Mouse (Mus musculus): ENCODE data around the gene Susd6. TPM values are rescaled to one million over a fixed set of nuclear protein-coding genes. Genes with fewer than 3 reads are reported as not detected.

Susd6 gene
- total RNA-seq, 2 experiments from 2014 or later = 72.2 to 76.1 TPM

DNA sequence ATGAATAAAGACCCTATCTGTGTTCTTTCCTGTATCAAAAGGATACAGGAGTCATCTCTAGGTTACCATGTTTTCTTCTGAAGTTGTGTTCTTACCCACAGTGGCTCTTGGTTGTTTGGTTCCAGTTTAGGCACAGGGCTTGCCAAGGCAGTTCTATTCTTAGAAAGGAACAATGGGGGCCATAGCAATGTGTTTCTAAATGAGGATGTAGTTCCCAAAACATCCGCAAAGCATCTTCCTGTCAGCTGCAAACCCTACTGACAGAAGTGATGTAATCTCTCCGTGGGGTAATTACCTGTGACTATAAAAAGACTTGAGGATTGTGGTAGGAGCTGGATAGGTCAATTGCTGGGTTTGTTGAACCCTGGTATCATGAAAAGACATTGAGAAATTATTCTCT lies 43.2 kb downstream of the Susd6 start:
- intact Hi-C loops (cut with DNase I) = no loop called here

DNA sequence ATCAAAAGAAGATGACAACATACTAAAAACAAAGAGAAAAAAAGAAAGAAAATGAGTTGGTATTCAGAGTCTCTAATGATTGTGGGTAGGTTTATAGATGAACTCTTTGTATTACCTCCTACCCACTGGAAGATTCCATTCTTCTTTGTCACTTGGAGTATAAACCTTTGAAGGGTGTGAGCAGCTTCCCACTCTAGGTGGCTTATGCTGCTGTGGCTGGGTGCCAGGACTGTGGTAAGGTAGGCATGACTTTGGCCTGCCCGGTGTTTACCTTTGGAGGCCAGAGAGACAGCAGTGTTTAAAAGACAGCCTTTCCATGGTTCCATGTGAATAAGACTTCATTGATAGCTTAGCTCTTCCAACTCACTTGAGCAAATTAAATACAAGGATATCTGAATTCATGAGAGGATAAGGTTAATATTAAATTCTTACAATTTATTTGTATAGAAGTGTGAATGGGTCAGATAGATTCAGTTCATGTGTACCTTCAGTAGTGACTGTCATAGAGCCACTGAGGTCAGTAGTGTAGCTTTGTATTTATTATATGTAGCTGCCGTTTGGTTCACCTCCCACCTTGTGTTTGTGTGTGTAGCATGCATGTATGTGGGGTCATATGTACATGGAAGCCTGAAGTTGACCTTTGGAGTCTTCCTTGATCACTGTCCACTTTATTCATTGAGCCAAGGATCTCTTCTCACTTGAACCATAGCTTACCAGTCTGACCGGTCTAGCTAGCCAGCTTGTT lies 44.0 kb downstream of the Susd6 start:
- DNase-seq = no peak

More for the DNA sequence above, 43.2 kb downstream of the Susd6 start:
- peak in 1 of 2 experiments; percentile 48 for DNase-seq

GRCm38 (mm10) chr12:80834901-80835570 lies 44.7 kb downstream of the Susd6 start:
- intact Hi-C loops (cut with DNase I) = loop anchor here (2.0 kb wide), 1 partner anchor 30 kb away; no protein-coding TSS in a partner anchor
- DNase-seq = no peak

More for the DNA sequence above, 44.0 kb downstream of the Susd6 start:
- intact Hi-C loops (cut with DNase I) = loop anchor here (2.0 kb wide), 1 partner anchor 30 kb away; no protein-coding TSS in a partner anchor

- no peak for DNase-seq
- intact Hi-C loops (cut with DNase I) = no loop called here
Measured at GRCm38 (mm10) chr12:80837614-80838013, 47.3 kb downstream of the Susd6 start.

DNA sequence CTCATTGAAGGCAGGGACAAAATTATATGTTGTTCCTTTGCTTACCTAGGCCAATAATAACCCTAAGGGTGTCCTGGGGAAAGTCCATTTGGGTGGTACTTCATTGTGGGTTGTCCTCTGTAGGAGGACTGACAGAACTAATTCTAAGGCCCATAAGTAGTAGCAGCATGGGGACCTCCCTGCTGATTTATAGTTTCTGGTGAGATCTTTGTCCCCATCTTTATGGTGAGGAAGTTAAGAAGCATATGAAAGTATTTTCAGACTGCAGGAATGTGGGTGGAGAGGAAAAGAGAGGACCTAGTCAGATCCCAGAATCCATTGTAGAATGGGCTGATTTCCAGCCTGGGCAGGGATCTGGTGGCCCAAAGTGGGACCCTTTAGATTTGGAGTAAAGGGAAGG lies 48.0 kb downstream of the Susd6 start:
- intact Hi-C loops (cut with DNase I) = no loop called here
- DNase-seq = no peak

DNA sequence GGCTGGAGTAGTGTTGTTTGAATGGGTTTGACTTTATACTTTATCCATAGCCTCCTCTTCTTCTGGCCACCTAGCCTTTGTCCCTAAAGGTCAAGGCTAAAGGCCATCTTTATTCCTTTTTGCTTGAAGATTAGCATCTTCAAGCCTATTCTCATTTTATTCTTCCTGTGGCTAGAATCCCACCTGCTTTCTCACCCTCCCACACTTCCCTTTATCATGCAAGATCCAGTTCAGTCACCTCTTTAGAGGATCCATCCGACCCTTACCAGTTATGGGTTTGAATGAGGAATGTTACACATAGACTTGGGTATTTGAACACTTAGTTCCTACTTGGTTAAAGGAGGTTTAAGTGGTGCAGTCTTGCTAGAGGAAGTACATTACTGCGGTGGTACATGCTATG lies 48.5 kb downstream of the Susd6 start:
- intact Hi-C loops (cut with DNase I) = no loop called here
- no peak for DNase-seq

DNA sequence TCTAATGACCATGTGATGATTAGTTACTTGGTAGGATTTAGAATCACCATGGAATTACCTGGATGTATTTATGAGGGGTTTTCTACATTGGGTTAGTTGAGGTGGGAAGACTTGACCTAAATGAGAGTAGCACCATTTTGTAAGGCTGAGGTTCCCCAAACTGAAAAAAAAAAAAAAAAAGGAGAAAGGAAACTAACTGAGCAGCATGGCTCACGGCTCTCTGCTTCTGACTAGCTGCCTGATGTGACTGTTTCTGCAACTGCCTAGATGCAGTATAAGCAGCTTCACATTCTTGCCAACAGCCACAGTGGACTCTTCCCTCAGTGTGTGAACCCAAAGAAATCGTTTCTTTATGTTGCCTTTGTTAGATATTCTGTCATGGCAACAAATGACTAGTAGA lies 49.3 kb downstream of the Susd6 start:
- no peak for DNase-seq
- intact Hi-C loops (cut with DNase I) = no loop called here

- no peak for DNase-seq
- intact Hi-C loops (cut with DNase I) = no loop called here
Measured at GRCm38 (mm10) chr12:80841618-80842017, 51.3 kb downstream of the Susd6 start.

DNA sequence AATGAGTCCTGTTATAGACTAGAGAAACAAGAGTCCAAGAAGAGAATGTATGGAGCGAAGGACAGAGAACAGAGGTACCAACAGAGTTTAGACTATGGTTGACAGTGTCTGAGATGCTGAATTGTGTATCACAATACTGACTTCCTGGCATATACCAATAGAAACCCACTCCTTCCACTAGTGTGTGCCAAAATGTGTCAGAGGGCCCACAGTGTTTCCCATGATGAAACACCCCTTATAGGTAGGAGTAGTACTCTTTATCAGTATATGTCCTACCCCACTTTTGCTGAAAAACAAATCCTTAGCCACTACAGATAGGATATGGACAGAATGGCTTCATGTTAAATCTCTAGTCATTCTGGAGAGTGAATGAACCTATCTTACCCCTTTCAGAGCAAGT lies 52.3 kb downstream of the Susd6 start:
- intact Hi-C loops (cut with DNase I) = no loop called here
- no peak for DNase-seq

- no peak for DNase-seq
- intact Hi-C loops (cut with DNase I) = no loop called here
Measured at GRCm38 (mm10) chr12:80843236-80843635, 52.9 kb downstream of the Susd6 start.

DNA sequence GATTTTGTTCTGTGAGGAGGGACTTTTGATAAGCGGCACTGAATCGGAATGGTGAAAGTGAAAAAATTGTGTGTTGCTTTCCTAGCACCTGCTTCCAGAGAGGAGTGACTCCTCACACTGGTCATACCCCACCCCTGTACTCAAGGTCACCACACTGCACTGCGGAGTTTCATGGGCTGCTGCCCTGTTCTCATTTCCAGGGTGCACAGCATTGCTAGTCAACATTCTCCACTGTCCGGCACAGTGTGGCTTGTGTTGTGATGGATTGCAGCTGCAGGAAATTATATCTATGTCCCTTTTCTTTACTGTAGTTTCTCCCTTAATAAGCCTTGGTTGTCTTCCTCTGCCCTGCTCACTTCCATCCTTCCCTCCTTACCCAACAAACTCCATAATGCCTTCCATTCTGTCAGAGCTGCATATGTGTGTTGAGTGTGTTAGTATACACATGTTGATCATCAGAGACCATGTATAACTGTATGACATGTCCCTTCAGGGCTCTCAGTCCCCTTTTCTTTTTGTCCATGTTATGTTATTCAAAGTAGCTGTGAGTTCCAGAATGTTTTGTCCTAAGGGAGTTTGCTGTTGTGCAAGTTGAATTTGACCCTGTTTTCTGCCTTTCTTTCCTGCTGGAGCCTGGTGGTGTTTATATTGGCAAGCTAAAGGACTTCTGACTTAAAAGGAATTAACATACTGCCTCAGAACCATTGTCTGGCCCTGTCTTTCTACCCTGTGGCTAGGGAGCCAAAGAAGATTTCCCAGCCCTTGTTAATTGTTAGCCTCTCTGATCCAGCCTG lies 53.5 kb downstream of the Susd6 start:
- intact Hi-C loops (cut with DNase I) = no loop called here
- DNase-seq = peak in 1 of 2 experiments; percentile 49

- intact Hi-C loops (cut with DNase I) = loop anchor here (2.0 kb wide), 1 partner anchor 19 kb away; no protein-coding TSS in a partner anchor
- no peak for DNase-seq
Measured at GRCm38 (mm10) chr12:80845901-80846300, 55.6 kb downstream of the Susd6 start.

- intact Hi-C loops (cut with DNase I) = loop anchor here (2.0 kb wide), 1 partner anchor 18 kb away; no protein-coding TSS in a partner anchor
- no peak for DNase-seq
Measured at GRCm38 (mm10) chr12:80846861-80847268, 56.6 kb downstream of the Susd6 start.

DNA sequence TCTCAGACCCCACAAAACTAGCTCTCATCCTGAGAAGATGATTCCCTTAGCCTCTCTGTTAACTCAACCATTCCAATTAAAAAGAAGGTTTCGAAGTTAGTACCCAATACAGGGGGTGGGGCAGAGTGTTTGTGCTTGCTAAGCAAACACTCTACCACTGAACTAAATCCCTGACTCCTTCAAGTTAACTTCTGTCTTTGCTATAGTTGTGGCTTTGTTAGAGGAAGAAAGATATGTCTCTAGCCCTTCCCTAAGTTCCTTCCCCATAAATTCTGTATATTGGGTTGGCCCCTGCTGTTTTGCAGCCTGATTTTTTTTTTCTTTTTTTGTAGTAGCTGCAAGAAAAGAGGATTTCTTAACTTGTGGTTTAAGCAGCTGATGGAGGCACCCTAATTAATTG lies 61.7 kb downstream of the Susd6 start:
- DNase-seq = no peak
- intact Hi-C loops (cut with DNase I) = loop anchor here (5.0 kb wide), 1 partner anchor 35 kb away; no protein-coding TSS in a partner anchor

DNA sequence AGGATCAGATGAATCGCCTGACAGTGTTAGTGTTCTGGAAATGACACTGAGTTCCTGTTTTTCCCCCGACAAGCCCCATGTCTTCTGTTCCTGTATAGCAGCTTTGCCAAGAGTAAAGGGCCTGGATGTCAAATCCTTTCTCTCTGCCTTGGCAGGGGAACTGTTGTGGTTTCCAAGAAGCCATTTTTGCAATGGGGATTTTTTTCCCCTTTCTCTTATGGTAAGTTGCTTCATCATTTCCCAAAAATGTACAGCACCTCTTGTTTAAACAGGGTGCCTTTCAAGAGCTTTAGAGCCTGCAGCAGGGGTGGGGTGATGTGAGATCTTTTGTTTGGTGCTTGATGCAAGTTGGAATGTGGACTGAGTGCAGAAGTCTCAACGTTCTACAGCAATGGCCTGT lies 63.4 kb downstream of the Susd6 start:
- intact Hi-C loops (cut with DNase I) = loop anchor here (5.0 kb wide), 1 partner anchor 34 kb away; no protein-coding TSS in a partner anchor
- no peak for DNase-seq

- DNase-seq = no peak
- intact Hi-C loops (cut with DNase I) = loop anchor here (5.0 kb wide), 1 partner anchor 33 kb away; no protein-coding TSS in a partner anchor
Measured at GRCm38 (mm10) chr12:80854671-80855070, 64.4 kb downstream of the Susd6 start.

DNA sequence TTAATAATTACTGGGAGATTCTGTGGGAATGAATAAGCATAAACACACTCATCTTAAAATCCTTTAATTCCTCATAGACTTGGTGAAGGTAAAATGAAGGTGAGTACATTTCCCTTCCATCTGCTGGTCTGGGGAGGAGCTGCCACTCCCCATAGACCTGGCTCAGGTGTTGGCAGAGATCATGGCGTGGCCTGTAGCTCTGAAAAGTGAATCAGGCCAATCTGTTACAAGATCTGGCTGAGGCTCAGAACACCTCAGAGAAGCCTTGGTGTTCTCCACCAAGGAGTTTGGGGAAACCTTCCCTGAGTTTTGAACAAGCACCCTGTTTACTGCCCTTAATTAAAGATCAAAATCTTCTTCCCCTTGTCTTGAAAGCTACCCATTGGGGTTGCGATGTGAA lies 64.8 kb downstream of the Susd6 start:
- intact Hi-C loops (cut with DNase I) = no loop called here
- DNase-seq = no peak

DNA sequence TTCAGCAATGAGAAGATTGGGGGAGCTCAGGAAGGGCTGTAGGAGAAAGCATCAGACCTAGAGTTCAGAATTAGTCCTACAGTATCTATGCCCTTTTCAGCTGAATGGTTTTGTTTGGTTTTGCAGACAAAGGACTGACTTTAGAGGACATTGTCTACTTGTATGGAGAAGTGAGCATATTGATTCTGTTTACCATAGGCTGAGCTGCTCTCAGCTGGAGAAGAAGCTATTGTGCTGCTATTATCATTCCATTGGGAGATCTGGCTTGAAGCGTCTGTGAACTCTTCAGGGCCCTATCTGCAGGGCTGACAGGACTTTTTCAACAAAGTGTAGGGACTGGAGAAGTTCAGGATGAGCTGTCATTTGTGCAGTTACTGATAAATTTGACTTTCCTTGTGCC lies 65.3 kb downstream of the Susd6 start:
- intact Hi-C loops (cut with DNase I) = no loop called here
- no peak for DNase-seq

- intact Hi-C loops (cut with DNase I) = no loop called here
- DNase-seq = no peak
Measured at GRCm38 (mm10) chr12:80857636-80858293, 67.5 kb downstream of the Susd6 start.

DNA sequence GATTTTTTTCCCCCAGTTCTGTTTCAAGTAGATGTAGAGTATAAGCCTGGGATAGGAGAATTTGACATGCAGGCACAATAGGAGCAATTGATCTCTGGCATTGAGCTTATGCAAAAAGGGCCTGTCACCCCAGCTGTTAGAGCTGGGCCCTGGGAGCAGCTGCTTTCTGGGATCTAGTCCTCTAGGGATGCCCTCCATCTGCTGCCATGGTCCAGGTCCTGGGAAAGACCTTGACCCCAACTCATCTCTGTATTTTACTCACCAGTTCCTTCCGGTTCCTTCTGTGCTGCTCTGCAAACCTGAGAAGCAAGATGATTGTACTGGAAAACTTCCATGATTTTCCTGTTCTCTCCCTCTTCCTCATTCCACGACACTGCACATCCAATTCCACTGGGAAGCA lies 68.0 kb downstream of the Susd6 start:
- DNase-seq = no peak
- intact Hi-C loops (cut with DNase I) = no loop called here

All from heart, postnatal 36 days (tissue).